Mouse (Mus musculus): ENCODE measurements around the gene Sgk1. TPM values are rescaled to one million over a fixed set of nuclear protein-coding genes. Genes with fewer than 3 reads are reported as not detected.

The Sgk1 gene
- total RNA-seq (2021): 100 to 1,000 TPM in 1 of 2 experiments, 10 to 100 TPM in 1; 95.0 to 204 TPM
- long read RNA-seq, experiment 1, transcript Sgk1-201 (12 exons, 2,456 nt): major isoform, 68 of 184 reads
- long read RNA-seq, experiment 1, transcript Sgk1-202 (12 exons, 2,576 nt): minor isoform, 35 of 184 reads
- long read RNA-seq, experiment 1, transcript Sgk1-203 (12 exons, 2,476 nt): minor isoform, 7 of 184 reads
- long read RNA-seq, experiment 1, transcript Sgk1-213 (12 exons, 2,602 nt): minor isoform, 26 of 184 reads
- long read RNA-seq, experiment 1, partial matches to known transcripts: 23 of 184 reads
- long read RNA-seq, experiment 1, other reads (novel, unspliced or antisense): 24 of 184 reads
- long read RNA-seq, experiment 2, transcript Sgk1-213 (12 exons, 2,602 nt): minor isoform, 18 of 55 reads
- long read RNA-seq, experiment 2, transcript Sgk1-201 (12 exons, 2,456 nt): major isoform, 22 of 55 reads
- long read RNA-seq, experiment 2, transcript Sgk1-202 (12 exons, 2,576 nt): minor isoform, 8 of 55 reads
- long read RNA-seq, experiment 2, partial matches to known transcripts: 2 of 55 reads
- long read RNA-seq, experiment 2, other reads (novel, unspliced or antisense): 4 of 55 reads

GRCm38 (mm10) chr10:21882184-21883081, at the start of gene Sgk1:
Sgk1 (plus strand) TSS chr10:21882184.
- peak; percentile 43 for DNase-seq

GRCm38 (mm10) chr10:21832282-21832681, 49.7 kb upstream of the Sgk1 start:
- DNase-seq: no peak

GRCm38 (mm10) chr10:21833757-21834156, 48.2 kb upstream of the Sgk1 start:
- DNase-seq: no peak

GRCm38 (mm10) chr10:21835077-21835476, 46.9 kb upstream of the Sgk1 start:
- DNase-seq: no peak

GRCm38 (mm10) chr10:21839248-21840155, 42.5 kb upstream of the Sgk1 start:
- no peak for DNase-seq

GRCm38 (mm10) chr10:21843326-21843725, 38.7 kb upstream of the Sgk1 start:
- no peak for DNase-seq

GRCm38 (mm10) chr10:21843861-21844260, 38.1 kb upstream of the Sgk1 start:
- DNase-seq: no peak

- DNase-seq: no peak
These were observed 37.6 kb upstream of the Sgk1 start for GRCm38 (mm10) chr10:21844391-21844790.

- no peak for DNase-seq
These were observed 36.2 kb upstream of the Sgk1 start for GRCm38 (mm10) chr10:21845601-21846282.

- no peak for DNase-seq
These were observed 35.6 kb upstream of the Sgk1 start for GRCm38 (mm10) chr10:21846366-21846765.

- DNase-seq: no peak
These were observed 34.8 kb upstream of the Sgk1 start for GRCm38 (mm10) chr10:21847026-21847820.

GRCm38 (mm10) chr10:21847931-21848670, 33.9 kb upstream of the Sgk1 start:
- DNase-seq: no peak

GRCm38 (mm10) chr10:21849251-21849650, 32.7 kb upstream of the Sgk1 start:
- DNase-seq: no peak

- no peak for DNase-seq
These were observed 31.7 kb upstream of the Sgk1 start for GRCm38 (mm10) chr10:21850330-21850729.

- DNase-seq: no peak
These were observed 28.9 kb upstream of the Sgk1 start for GRCm38 (mm10) chr10:21853122-21853521.

GRCm38 (mm10) chr10:21853566-21854328, 28.2 kb upstream of the Sgk1 start:
- DNase-seq: no peak

- no peak for DNase-seq
These were observed 26.6 kb upstream of the Sgk1 start for GRCm38 (mm10) chr10:21855338-21855737.

- peak; percentile 77 for DNase-seq
These were observed 24.3 kb upstream of the Sgk1 start for GRCm38 (mm10) chr10:21857676-21858075.

Data from adrenal gland, postnatal 10 days (tissue).